Mouse (Mus musculus) CD4-positive helper T cell, adult 2 months (primary cell): ENCODE measurements around the gene Tfap4.
"Not testable (repeated sequence)": the region's sequence is repeated elsewhere in the genome, so short reads cannot be mapped to it uniquely, and the experiment has no call there.

Experiments used
- DNase-seq: peaks from one replicate; pipeline ENCODE4 v3.0.0-alpha.2; 2012; ENCODE audit warnings: low read depth, missing footprints, low spot score

Tfap4 gene

GRCm38 (mm10) chr16:4592909-4593875 is 33.5 kb upstream of the Tfap4 start:
- peak; percentile 42 for DNase-seq

GRCm38 (mm10) chr16:4590236-4590635 is 30.6 kb upstream of the Tfap4 start:
- DNase-seq, result peak; percentile 46

- DNase-seq, result peak; percentile 12
These were observed 28.0 kb upstream of the Tfap4 start for GRCm38 (mm10) chr16:4587516-4588210.

- peak; percentile 96 for DNase-seq
These were observed 27.0 kb upstream of the Tfap4 start for GRCm38 (mm10) chr16:4586531-4587123.

GRCm38 (mm10) chr16:4585642-4586530 is 26.2 kb upstream of the Tfap4 start:
- DNase-seq, result peak; percentile 49

- peak; percentile 46 for DNase-seq
These were observed 24.8 kb upstream of the Tfap4 start for GRCm38 (mm10) chr16:4584438-4584837.

- peak; percentile 73 for DNase-seq
These were observed 24.2 kb upstream of the Tfap4 start for GRCm38 (mm10) chr16:4583807-4584206.

- DNase-seq, result not testable (repeated sequence)
These were observed 21.5 kb upstream of the Tfap4 start for GRCm38 (mm10) chr16:4581179-4581578.

- no peak for DNase-seq
These were observed 19.0 kb upstream of the Tfap4 start for GRCm38 (mm10) chr16:4578630-4579029.

GRCm38 (mm10) chr16:4576873-4577272 is 17.2 kb upstream of the Tfap4 start:
- DNase-seq, result peak; percentile 57

GRCm38 (mm10) chr16:4576038-4576437 is 16.4 kb upstream of the Tfap4 start:
- no peak for DNase-seq

GRCm38 (mm10) chr16:4570737-4571136 is 11.1 kb upstream of the Tfap4 start:
- DNase-seq, result no peak

GRCm38 (mm10) chr16:4567912-4568311 is 8.3 kb upstream of the Tfap4 start:
- peak; percentile 75 for DNase-seq

- peak; percentile 76 for DNase-seq
These were observed 695 bp upstream of the Tfap4 start for GRCm38 (mm10) chr16:4560145-4560952.

- no peak for DNase-seq
These were observed 548 bp downstream of the Tfap4 start for GRCm38 (mm10) chr16:4558980-4559631.

- peak; percentile 93 for DNase-seq
These were observed 1.2 kb downstream of the Tfap4 start for GRCm38 (mm10) chr16:4558384-4558979.

- peak; percentile 85 for DNase-seq
These were observed 1.7 kb downstream of the Tfap4 start for GRCm38 (mm10) chr16:4557949-4558348.

GRCm38 (mm10) chr16:4557085-4557484 is 2.6 kb downstream of the Tfap4 start:
- DNase-seq, result no peak

- no peak for DNase-seq
These were observed 4.1 kb downstream of the Tfap4 start for GRCm38 (mm10) chr16:4555555-4555954.
